Mouse (Mus musculus): Measurements from ENCODE around the gene Ipo4. TPM values are rescaled to one million over a fixed set of nuclear protein-coding genes. Genes with fewer than 3 reads are reported as not detected.

The Ipo4 gene
- polyA plus RNA-seq, 1 experiment from 2014 or later: 29.8 TPM

- Histone ChIP-seq H3K9me3 (ENCODE audit: control insufficient read depth) (no peaks in the 10 kb centered on the region), H3K4me3 (ENCODE audit: low read depth, low read length) (no peak overlapping the region), H3K4me2 (replicated peaks; ENCODE audit: low read depth) (no peak overlapping the region), H3K27me3 (replicated peaks; ENCODE audit: control insufficient read depth, insufficient read depth, low read length) (no peaks in the 10 kb centered on the region), H3K9ac (ENCODE audit: low read depth, low read length) (no peak overlapping the region), H3K36me3 (ENCODE audit: control insufficient read depth, insufficient read depth) (peaks cover 23% of the 10 kb centered on the region), H3K4me1 (replicated peaks; ENCODE audit: control insufficient read depth, insufficient read depth, low read length) (peaks cover 6% of the 10 kb centered on the region; the same call in 1 of the 2 replicates), H3K27ac (ENCODE audit: low read depth, low read length) (no peak overlapping the region)
- 91% methylated on average over 5 of the region's 5 CpGs for WGBS
- no peak for ATAC-seq
- TF ChIP-seq CTCF (IDR thresholded peaks at IDR 0.05; ENCODE audit: low read depth): no peak
Observed at GRCm38 (mm10) chr14:55589271-55589670, 46.5 kb downstream of the Ipo4 start.

GRCm38 (mm10) chr14:55586149-55586548 lies 49.6 kb downstream of the Ipo4 start:
- peak; percentile 39; the same call in 1 of the 2 replicates for TF ChIP-seq CTCF (IDR thresholded peaks at IDR 0.05; ENCODE audit: low read depth)

GRCm38 (mm10) chr14:55585566-55585960 lies 50.2 kb downstream of the Ipo4 start:
- H3K27me3 ChIP-seq (replicated peaks; ENCODE audit: control insufficient read depth, insufficient read depth, low read length): no peaks in the 10 kb centered on the region
- peak; percentile 77 for ATAC-seq
- peaks cover 37% of the 10 kb centered on the region for H3K36me3 ChIP-seq (ENCODE audit: control insufficient read depth, insufficient read depth)
- no peaks in the 10 kb centered on the region for H3K9me3 ChIP-seq (ENCODE audit: control insufficient read depth)
- H3K27ac ChIP-seq (ENCODE audit: low read depth, low read length): peak overlapping the region; percentile 50; the same call in 1 of the 2 replicates
- H3K9ac ChIP-seq (ENCODE audit: low read depth, low read length): no peak overlapping the region
- WGBS: 22% methylated on average over 6 of the region's 6 CpGs
- peak overlapping the region; percentile 59; the same call in 1 of the 2 replicates for H3K4me3 ChIP-seq (ENCODE audit: low read depth, low read length)
- H3K4me2 ChIP-seq (replicated peaks; ENCODE audit: low read depth): peak overlapping the region; percentile 86
- no peak for TF ChIP-seq CTCF (IDR thresholded peaks at IDR 0.05; ENCODE audit: low read depth)
- no peaks in the 10 kb centered on the region for H3K4me1 ChIP-seq (replicated peaks; ENCODE audit: control insufficient read depth, insufficient read depth, low read length)

More at GRCm38 (mm10) chr14:55586149-55586548, 49.6 kb downstream of the Ipo4 start:
- ATAC-seq: no peak
- Histone ChIP-seq H3K4me1 (replicated peaks; ENCODE audit: control insufficient read depth, insufficient read depth, low read length) (no peaks in the 10 kb centered on the region), H3K4me2 (replicated peaks; ENCODE audit: low read depth) (no peak overlapping the region), H3K27me3 (replicated peaks; ENCODE audit: control insufficient read depth, insufficient read depth, low read length) (no peaks in the 10 kb centered on the region), H3K27ac (ENCODE audit: low read depth, low read length) (0 out of 2 replicates have a peak overlapping the region, but pooled peaks have one; percentile 16), H3K4me3 (ENCODE audit: low read depth, low read length) (no peak overlapping the region), H3K36me3 (ENCODE audit: control insufficient read depth, insufficient read depth) (peaks cover 31% of the 10 kb centered on the region), H3K9me3 (ENCODE audit: control insufficient read depth) (no peaks in the 10 kb centered on the region), H3K9ac (ENCODE audit: low read depth, low read length) (no peak overlapping the region)
- WGBS: 76% methylated on average over 2 of the region's 2 CpGs

GRCm38 (mm10) chr14:55584702-55585565 lies 50.8 kb downstream of the Ipo4 start, which contains the start of gene Emc9:
Gene Emc9 (minus strand): TSS chr14:55585302.
- Histone ChIP-seq H3K4me1 (replicated peaks; ENCODE audit: control insufficient read depth, insufficient read depth, low read length) (no peaks in the 10 kb centered on the region), H3K27me3 (replicated peaks; ENCODE audit: control insufficient read depth, insufficient read depth, low read length) (no peaks in the 10 kb centered on the region), H3K36me3 (ENCODE audit: control insufficient read depth, insufficient read depth) (peaks cover 42% of the 10 kb centered on the region), H3K4me2 (replicated peaks; ENCODE audit: low read depth) (peak within 1 kb of the TSS; percentile 86), H3K27ac (ENCODE audit: low read depth, low read length) (peak within 1 kb of the TSS; percentile 50; the same call in 1 of the 2 replicates), H3K9ac (ENCODE audit: low read depth, low read length) (peak within 1 kb of the TSS; percentile 57), H3K9me3 (ENCODE audit: control insufficient read depth) (no peaks in the 10 kb centered on the region), H3K4me3 (ENCODE audit: low read depth, low read length) (peak within 1 kb of the TSS; percentile 59)
- ATAC-seq: peak; percentile 83
- no peak; the same call in 1 of the 2 replicates for TF ChIP-seq CTCF (IDR thresholded peaks at IDR 0.05; ENCODE audit: low read depth)
- WGBS: 5% methylated on average over 43 of the region's 43 CpGs

- Histone ChIP-seq H3K27ac (ENCODE audit: low read depth, low read length) (no peak overlapping the region), H3K4me3 (ENCODE audit: low read depth, low read length) (peak overlapping the region; percentile 59), H3K36me3 (ENCODE audit: control insufficient read depth, insufficient read depth) (peaks cover 41% of the 10 kb centered on the region), H3K27me3 (replicated peaks; ENCODE audit: control insufficient read depth, insufficient read depth, low read length) (no peaks in the 10 kb centered on the region), H3K4me1 (replicated peaks; ENCODE audit: control insufficient read depth, insufficient read depth, low read length) (no peaks in the 10 kb centered on the region), H3K4me2 (replicated peaks; ENCODE audit: low read depth) (peak overlapping the region; percentile 86), H3K9me3 (ENCODE audit: control insufficient read depth) (no peaks in the 10 kb centered on the region), H3K9ac (ENCODE audit: low read depth, low read length) (0 out of 2 replicates have a peak overlapping the region, but pooled peaks have one; percentile 57)
- ATAC-seq: no peak
- WGBS: 46% methylated on average over 5 of the region's 5 CpGs
- no peak for TF ChIP-seq CTCF (IDR thresholded peaks at IDR 0.05; ENCODE audit: low read depth)
Observed at GRCm38 (mm10) chr14:55584303-55584701, 51.5 kb downstream of the Ipo4 start.

GRCm38 (mm10) chr14:55581981-55582681 lies 53.6 kb downstream of the Ipo4 start:
- Histone ChIP-seq H3K4me1 (replicated peaks; ENCODE audit: control insufficient read depth, insufficient read depth, low read length) (0 out of 2 replicates have a peak, but pooled peaks cover 4% of the 10 kb centered on the region), H3K9ac (ENCODE audit: low read depth, low read length) (no peak overlapping the region), H3K4me3 (ENCODE audit: low read depth, low read length) (no peak overlapping the region), H3K27ac (ENCODE audit: low read depth, low read length) (no peak overlapping the region), H3K36me3 (ENCODE audit: control insufficient read depth, insufficient read depth) (peaks cover 24% of the 10 kb centered on the region; the same call in 1 of the 2 replicates), H3K4me2 (replicated peaks; ENCODE audit: low read depth) (no peak overlapping the region), H3K27me3 (replicated peaks; ENCODE audit: control insufficient read depth, insufficient read depth, low read length) (no peaks in the 10 kb centered on the region), H3K9me3 (ENCODE audit: control insufficient read depth) (no peaks in the 10 kb centered on the region)
- peak; percentile 61 for TF ChIP-seq CTCF (IDR thresholded peaks at IDR 0.05; ENCODE audit: low read depth)
- 62% methylated on average over 9 of the region's 9 CpGs for WGBS
- ATAC-seq: no peak

Measured in intestine, postnatal 0 days (tissue).